Mouse (Mus musculus) T-cell, adult 2 months (primary cell): ENCODE data around the gene Mrpl43.

Experiments
- DNase-seq: peaks from one replicate; pipeline ENCODE4 v3.0.0; 2022; ENCODE audit warnings: low spot score

The Mrpl43 gene

DNA sequence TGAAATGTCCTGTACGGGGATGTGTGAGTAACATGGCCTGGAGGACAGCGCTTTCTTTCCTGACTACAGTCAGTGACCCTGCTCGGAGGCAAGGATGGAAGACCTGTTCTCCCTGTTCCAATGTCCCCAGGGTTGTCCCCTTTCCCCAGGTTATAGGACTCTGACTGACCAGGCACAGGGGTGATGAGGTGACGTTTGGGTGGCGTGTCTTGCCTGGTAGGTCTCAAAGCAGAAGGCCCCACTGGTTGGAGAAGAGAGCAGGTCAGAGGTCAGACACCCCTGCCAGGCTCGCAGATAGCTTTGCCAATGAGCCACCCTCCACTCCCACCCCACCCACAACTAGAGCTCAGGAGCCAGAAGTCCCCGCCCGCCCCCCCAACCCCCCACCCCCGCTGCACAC is 23.3 kb upstream of the Mrpl43 start:
- DNase-seq, result no peak

DNA sequence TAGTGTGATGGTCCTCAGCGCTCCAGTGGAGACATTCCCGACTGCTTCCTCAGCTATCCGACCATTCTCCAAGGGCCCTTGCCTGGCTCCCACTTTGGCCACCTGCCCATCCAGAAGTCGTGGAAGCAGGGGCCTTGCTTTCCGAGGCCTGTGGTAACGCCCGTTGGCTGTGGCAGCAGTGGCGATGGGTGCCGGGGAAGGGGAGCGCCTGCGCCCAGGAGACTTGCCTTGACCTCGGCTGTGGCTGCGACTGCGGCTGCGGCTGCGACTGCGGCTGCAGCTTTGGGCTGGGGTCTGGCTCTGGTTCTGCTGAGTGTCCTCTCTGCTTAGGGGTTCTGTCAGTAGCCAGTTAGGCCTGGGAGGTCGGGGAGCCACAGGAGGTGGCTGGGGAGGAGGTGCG is 22.5 kb upstream of the Mrpl43 start:
- DNase-seq, result no peak

DNA sequence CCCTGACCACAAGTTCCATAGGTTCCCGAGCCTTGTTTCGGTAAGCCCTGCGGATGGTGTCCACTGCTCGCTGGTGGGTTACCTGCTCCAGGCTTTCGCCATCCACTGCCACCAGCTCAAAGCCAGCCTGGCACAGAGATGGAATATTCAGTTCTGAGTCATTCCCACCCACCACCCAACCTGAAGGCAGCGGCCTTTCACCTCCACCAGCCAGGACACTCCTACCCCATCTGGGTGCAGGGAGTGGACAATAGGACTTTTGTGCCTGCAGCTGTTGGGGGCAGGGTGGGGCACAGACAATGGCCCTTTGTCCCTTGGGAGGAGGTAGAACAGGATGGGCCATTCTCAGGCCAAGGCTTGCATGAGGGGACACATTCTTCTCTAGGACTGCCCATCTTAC is 21.6 kb upstream of the Mrpl43 start:
- DNase-seq, result no peak

GRCm38 (mm10) chr19:45026958-45027670 is 20.9 kb upstream of the Mrpl43 start:
- no peak for DNase-seq

DNA sequence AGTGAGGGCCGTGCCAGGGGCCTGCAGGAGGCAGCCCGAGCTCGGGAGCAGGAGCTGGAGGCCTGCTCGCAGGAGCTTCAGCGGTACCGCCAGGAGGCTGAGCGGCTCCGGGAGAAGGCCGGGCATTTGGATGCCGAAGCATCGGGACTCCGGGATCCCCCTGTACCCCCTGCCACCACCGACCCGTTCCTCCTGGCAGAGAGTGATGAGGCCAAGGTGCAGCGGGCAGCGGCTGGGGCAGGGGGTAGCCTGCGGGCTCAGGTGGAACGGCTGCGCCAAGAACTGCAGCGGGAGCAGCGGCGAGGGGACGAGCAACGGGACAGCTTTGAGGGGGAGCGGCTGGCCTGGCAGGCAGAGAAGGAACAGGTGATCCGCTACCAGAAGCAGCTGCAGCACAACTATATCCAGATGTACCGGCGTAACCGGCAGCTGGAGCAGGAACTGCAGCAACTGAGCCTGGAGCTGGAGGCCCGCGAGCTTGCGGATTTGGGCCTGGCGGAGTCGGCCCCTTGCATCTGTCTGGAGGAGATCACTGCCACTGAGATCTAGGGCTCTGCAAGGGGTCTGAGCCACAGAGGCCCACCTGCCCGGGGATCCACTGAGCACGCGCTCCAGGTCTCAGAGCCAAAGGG is 19.8 kb upstream of the Mrpl43 start:
- no peak for DNase-seq

- DNase-seq, result no peak
Observed at GRCm38 (mm10) chr19:45024775-45025174, 18.5 kb upstream of the Mrpl43 start.

DNA sequence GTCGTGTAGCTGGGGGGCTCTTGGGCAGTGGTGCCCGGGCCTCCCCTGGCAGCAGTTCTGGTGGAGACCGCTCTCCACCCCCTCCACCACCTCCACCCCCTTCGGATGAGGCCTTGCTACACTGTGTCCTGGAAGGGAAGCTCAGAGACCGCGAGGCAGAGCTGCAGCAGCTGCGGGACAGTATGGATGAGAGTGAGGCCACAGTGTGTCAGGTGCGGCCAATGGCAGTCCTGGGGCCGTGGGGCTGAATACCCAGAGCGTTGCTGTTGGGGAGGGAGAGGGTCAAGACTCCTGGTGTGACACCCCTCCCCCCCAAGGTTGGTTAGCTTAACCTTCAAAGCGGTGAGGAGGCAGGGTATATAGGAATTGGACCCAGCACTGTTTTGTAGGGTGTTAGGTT is 17.8 kb upstream of the Mrpl43 start:
- DNase-seq, result no peak

DNA sequence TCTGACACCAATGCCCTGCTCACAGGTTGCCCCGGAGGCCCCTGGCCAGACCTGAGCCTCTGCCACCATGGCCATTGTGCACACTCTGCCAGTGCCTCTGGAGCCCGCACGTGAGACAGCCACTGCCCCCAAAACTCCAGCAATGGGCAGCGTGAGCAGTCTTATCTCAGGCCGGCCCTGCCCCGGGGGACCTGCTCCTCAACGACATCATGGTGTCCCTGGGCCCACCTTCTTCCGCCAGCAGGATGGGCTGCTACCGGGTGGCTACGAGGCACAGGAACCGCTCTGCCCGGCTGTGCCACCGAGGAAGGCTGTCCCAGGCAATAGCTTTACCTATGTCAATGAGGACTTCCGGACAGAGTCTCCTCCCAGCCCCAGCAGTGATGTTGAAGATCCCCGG is 15.1 kb upstream of the Mrpl43 start:
- DNase-seq, result no peak

- no peak for DNase-seq
Observed at GRCm38 (mm10) chr19:45020348-45020747, 14.1 kb upstream of the Mrpl43 start.

DNA sequence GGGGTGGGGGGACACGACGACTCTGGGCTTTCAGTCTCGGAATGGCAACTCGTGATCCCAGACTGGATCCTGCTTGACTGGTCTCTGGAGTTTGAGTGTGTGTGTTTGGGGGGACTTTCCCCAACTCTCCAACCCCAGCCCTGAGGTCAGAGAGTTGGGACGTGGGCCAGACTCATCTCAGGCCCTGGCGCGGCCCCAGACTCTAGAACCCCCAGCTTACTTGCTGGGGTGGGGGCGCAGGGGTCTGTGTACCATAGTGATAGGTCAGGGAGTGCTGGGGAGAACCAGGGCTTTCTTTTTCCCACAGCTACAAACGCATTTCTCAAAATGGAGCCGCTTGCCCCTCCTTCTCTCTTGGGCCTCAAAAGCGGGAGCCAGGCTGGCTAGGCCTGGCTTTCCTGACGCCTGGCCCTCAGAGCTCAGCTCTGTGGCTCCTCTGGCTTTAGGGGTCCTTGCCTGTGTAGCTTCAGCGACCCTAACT is 12.1 kb upstream of the Mrpl43 start:
- no peak for DNase-seq

DNA sequence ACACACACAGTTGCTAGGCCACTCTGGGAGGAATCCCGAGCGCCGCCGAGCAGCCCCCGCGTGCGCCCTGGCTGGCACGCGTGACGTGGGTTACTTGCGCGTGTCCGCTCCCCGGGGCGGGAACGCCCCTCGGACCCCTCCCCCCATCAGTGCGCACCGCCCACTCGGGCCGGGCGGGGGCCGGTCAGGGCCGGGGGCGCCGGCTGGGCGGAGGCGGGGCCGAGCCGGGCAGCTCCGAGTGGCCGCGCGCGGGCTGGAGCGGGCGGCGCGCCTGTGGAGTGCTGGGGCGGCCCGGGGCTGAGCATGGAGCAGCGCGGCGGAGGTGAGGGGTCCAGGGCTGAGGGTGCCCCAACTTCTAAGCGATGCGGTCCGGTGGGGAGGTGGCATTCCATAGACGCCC is 11.7 kb upstream of the Mrpl43 start:
- DNase-seq, result peak; percentile 24

- no peak for DNase-seq
Observed at GRCm38 (mm10) chr19:45017216-45017771, 11.1 kb upstream of the Mrpl43 start.

GRCm38 (mm10) chr19:45016341-45017215 is 10.3 kb upstream of the Mrpl43 start:
- no peak for DNase-seq

GRCm38 (mm10) chr19:45015518-45016281 is 9.5 kb upstream of the Mrpl43 start:
- peak; percentile 71 for DNase-seq

DNA sequence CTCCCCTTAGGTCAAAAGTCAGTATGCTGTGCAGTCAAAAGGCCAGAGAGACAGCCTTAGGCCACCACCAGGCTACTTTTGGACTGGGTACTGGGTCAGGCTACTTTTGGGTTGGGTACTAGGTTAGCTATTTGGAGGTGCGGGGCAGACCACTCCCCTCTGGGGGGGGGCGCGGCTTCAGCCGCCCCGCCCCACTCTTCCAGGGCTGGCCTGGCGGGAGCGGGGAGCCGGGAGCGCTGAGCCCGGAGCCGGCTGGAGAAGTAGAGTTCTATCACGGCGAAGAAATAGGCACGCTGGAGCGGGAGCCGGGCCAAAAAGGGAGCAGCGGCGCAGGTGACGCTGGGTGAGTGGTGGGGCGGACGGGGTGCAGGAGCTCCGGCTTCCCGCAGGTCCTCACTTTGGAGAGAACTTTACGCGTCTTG is 8.8 kb upstream of the Mrpl43 start:
- DNase-seq, result no peak

DNA sequence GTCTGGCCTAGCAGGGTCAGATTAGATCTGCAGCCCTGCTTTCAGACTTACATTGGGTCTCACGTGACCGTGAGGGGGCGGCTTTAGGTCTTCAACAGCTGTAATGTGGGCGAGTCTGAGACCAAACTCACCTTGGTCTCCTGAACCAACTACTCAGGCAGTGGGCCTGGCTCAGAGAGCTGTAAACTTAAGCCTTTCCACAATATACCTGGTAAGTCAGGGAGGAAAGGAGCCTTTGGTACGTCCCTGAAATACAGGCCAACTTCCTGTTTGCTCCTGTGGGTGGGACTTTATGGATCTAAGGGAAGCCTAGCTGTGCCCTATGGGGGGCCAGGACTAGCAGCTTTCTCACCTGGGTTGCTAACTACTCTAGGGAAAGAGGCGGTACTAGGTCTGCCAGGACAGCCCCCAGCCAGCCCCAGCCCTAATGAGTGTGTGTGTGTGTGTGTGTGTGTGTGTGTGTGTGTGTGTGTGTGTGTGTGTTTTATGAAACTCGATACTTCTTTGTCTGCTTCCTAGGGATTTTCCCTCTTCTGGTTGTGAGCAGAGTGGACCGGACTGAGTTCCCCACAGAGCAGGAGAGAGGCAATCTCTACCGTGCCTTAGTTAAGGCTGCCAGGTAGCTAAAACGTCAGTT is 8.2 kb upstream of the Mrpl43 start, which contains the start of gene Lzts2:
Gene Lzts2, plus strand, starts transcription at position 80 of the 637 bp plus-strand sequence.
- DNase-seq, result no peak

DNA sequence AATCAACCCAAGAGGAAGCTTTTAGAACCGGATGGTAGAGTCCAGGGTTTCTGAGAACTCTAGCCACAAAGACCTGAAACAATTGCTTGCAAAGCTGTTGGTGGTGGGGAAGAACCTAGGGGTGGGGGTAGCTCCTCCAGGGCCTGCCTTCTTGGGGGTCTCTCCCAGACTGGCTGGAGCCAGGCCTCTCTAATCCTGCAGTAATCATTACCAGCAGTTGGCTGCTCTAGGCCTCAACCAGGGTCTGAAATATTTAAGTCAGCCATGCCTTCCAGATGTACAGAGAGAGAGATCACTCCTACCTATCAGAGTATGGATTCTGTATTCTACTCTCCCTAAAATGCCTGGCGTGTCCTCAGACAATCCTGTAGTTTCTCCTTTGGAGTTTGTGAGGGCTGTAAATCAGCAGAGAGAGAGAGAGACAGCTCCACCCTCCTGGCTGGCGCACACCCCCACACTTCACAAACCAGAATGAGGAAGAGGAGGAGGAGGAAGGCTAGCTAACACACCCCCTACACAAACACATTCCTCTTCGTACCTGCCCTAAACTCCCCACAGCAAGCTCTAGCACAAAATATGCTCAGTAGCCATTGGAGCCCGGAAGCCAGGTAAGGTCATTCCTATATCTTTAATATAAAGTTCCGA is 7.5 kb upstream of the Mrpl43 start:
- DNase-seq, result no peak

DNA sequence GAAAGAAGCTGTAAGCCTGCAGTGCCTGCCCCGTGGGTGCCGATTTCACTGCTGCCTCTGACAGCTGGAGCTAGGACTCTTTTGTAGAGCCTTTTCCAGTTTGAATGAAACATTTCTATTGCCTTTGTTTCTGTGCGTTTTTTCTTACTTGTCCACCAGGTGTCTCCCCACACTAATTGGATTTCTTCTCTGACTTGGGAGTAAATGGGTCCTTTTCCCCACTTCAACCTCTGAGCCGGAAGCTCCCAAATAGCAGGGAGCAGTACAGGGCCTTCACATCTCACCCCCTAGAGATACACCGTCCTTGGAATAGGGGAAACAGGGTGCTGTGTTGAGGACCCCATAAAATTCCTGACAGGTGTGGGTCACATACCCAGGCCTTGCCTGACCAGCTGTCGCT is 6.4 kb upstream of the Mrpl43 start:
- no peak for DNase-seq

DNA sequence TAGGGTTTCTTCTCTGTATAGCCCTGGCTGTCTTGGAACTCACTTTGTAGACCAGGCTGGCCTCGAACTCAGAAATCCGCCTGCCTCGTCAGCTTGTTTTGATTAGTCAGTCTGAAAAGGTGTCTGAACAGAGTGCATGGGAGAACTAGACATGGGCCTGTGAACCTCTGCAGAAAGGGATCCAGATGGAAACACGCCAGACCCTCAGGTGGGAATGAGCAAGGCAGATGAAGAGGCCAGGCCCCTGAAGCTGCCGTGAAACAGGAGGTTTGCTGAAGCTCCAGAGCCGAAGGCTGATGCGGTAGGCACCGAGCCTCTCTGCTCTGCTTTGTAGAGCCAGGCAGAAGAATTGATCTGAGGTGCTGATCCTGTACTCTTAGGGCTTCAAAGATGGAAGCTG is 6.0 kb upstream of the Mrpl43 start:
- DNase-seq, result no peak

- DNase-seq, result no peak
Observed at GRCm38 (mm10) chr19:45010646-45011045, 4.4 kb upstream of the Mrpl43 start.
